Mouse (Mus musculus) neural tube, embryonic 12.5 days (tissue): Measurements from ENCODE around the gene Jade2. TPM values are rescaled to one million over a fixed set of nuclear protein-coding genes. Genes with fewer than 3 reads are reported as not detected.
"Not testable (repeated sequence)": the region's sequence is repeated elsewhere in the genome, so short reads cannot be mapped to it uniquely, and the experiment has no call there.

ENCODE experiments used
- ATAC-seq: fragments of 200-750 bp; cut with Nextera tagmentation; 2 replicates; pipeline ENCODE4 v1.8.0; 2017; ENCODE audit warnings: low read depth, mild to moderate bottlenecking, moderate TSS enrichment, moderate library complexity; ENCODE audit not compliant: low FRiP score
- H3K27ac ChIP-seq: fragments of 300-500 bp; sonication (generic); 2 replicates; pipeline ENCODE4 v1.5.1; 2016
- H3K27me3 ChIP-seq: fragments of 300-500 bp; sonication (generic); replicated peaks from 2 replicates; pipeline ENCODE4 v1.6.1; 2016; ENCODE audit warnings: mild to moderate bottlenecking
- H3K36me3 ChIP-seq: fragments of 300-500 bp; sonication (generic); 2 replicates; pipeline ENCODE4 v1.6.1; 2016; ENCODE audit warnings: mild to moderate bottlenecking
- H3K4me1 ChIP-seq: fragments of 300-500 bp; sonication (generic); 2 replicates; pipeline ENCODE4 v1.6.1; 2016
- H3K4me2 ChIP-seq: fragments of 300-500 bp; sonication (generic); replicated peaks from 2 replicates; pipeline ENCODE4 v1.6.1; 2016; ENCODE audit warnings: mild to moderate bottlenecking
- H3K4me3 ChIP-seq: fragments of 300-500 bp; sonication (generic); 2 replicates; pipeline ENCODE4 v1.5.1; 2016
- H3K9ac ChIP-seq: fragments of 300-500 bp; sonication (generic); 2 replicates; pipeline ENCODE4 v1.6.1; 2016; ENCODE audit warnings: mild to moderate bottlenecking
- H3K9me3 ChIP-seq: fragments of 300-500 bp; sonication (generic); 2 replicates; pipeline ENCODE4 v1.6.1; 2016; ENCODE audit warnings: mild to moderate bottlenecking
- WGBS: fragments of 180-500 bp; shearing (Covaris S2); methylation state at CpG from one replicate; pipeline ENCODE4 v1.1.7; 2016; 5-methylcytosine and 5-hydroxymethylcytosine counted together
- polyA plus RNA-seq: library from polyadenylated mRNA; unstranded; fragments of >200 nt; fragmentation: Nextera tagmentation; extraction: Ambion mirVana; gene quantifications from 2 replicates; pipeline ENCODE4 v1.2.1, GENCODE M21; 2016

Jade2 gene
- polyA plus RNA-seq, 1 experiment from 2014 or later: 0.23 TPM

GRCm38 (mm10) chr11:51805221-51805981, 52.1 kb downstream of the Jade2 start:
- peak; percentile 70 for ATAC-seq
- no peaks in the 10 kb centered on the region for H3K27me3 ChIP-seq
- H3K4me2 ChIP-seq: peak overlapping the region; percentile 72
- no peaks in the 10 kb centered on the region for H3K36me3 ChIP-seq
- H3K9me3 ChIP-seq: no peaks in the 10 kb centered on the region
- H3K4me1 ChIP-seq: no peaks in the 10 kb centered on the region
- WGBS: 26% methylated on average over 17 of the region's 17 CpGs
- H3K9ac ChIP-seq: peak overlapping the region; percentile 54
- H3K4me3 ChIP-seq: peak overlapping the region; percentile 39
- H3K27ac ChIP-seq: no peak overlapping the region

GRCm38 (mm10) chr11:51800634-51801325, 56.7 kb downstream of the Jade2 start:
- no peak for ATAC-seq
- H3K27me3 ChIP-seq: no peaks in the 10 kb centered on the region
- no peaks in the 10 kb centered on the region for H3K4me1 ChIP-seq
- H3K9ac ChIP-seq: no peak overlapping the region
- no peak overlapping the region for H3K4me3 ChIP-seq
- no peak overlapping the region for H3K27ac ChIP-seq
- no peak overlapping the region for H3K4me2 ChIP-seq
- no peaks in the 10 kb centered on the region for H3K9me3 ChIP-seq
- H3K36me3 ChIP-seq: no peaks in the 10 kb centered on the region
- 54% methylated on average over 8 of the region's 8 CpGs for WGBS

DNA sequence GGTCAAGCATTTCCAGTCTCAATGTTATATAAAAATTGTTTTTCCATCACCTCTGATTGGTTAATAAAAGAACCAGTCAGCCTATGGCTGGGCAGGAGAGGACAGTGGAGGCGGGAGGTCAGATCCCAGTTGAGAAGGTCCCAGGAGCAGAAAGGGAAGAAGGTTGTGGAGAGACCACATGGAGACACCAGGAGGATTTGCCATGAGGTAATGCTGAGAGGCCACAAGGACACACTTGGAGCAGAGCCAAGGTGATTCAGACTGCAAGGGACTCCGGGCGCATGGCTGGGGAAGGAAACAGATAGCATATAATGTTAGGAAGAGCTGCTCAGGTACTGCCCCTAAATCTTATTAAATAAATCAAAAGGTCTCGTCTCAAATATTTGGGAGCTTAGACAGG, 61.2 kb downstream of the Jade2 start:
- WGBS: 93% methylated on average over 4 of the region's 4 CpGs
- Histone ChIP-seq H3K27me3 (no peaks in the 10 kb centered on the region), H3K27ac (no peak overlapping the region), H3K4me2 (no peak overlapping the region), H3K9ac (no peak overlapping the region), H3K4me1 (no peaks in the 10 kb centered on the region), H3K36me3 (peaks cover 15% of the 10 kb centered on the region), H3K9me3 (no peaks in the 10 kb centered on the region), H3K4me3 (no peak overlapping the region)
- no peak for ATAC-seq

- Histone ChIP-seq H3K9ac (no peak overlapping the region), H3K27ac (no peak overlapping the region), H3K9me3 (no peaks in the 10 kb centered on the region), H3K4me1 (no peaks in the 10 kb centered on the region), H3K27me3 (no peaks in the 10 kb centered on the region), H3K4me3 (no peak overlapping the region), H3K36me3 (peaks cover 55% of the 10 kb centered on the region), H3K4me2 (no peak overlapping the region)
- no peak for ATAC-seq
- 94% methylated on average over 7 of the region's 7 CpGs for WGBS
These were observed 66.8 kb downstream of the Jade2 start for GRCm38 (mm10) chr11:51790662-51791061.

GRCm38 (mm10) chr11:51789735-51790134, 67.7 kb downstream of the Jade2 start:
- H3K27ac ChIP-seq, H3K4me2 ChIP-seq, H3K9ac ChIP-seq, ATAC-seq, H3K4me1 ChIP-seq, H3K9me3 ChIP-seq, H3K27me3 ChIP-seq, H3K4me3 ChIP-seq: not testable (repeated sequence)
- peaks cover 58% of the 10 kb centered on the region for H3K36me3 ChIP-seq
- WGBS: 85% methylated on average over 4 of the region's 4 CpGs

GRCm38 (mm10) chr11:51785926-51786325, 71.5 kb downstream of the Jade2 start:
- Histone ChIP-seq H3K27ac (no peak overlapping the region), H3K4me2 (no peak overlapping the region), H3K4me3 (no peak overlapping the region), H3K9ac (no peak overlapping the region), H3K27me3 (no peaks in the 10 kb centered on the region), H3K36me3 (peaks cover 69% of the 10 kb centered on the region), H3K9me3 (no peaks in the 10 kb centered on the region), H3K4me1 (no peaks in the 10 kb centered on the region)
- 93% methylated on average over 6 of the region's 6 CpGs for WGBS
- ATAC-seq: no peak

GRCm38 (mm10) chr11:51782721-51783120, 74.7 kb downstream of the Jade2 start:
- Histone ChIP-seq H3K27ac (no peak overlapping the region), H3K9me3 (no peaks in the 10 kb centered on the region), H3K9ac (no peak overlapping the region), H3K4me3 (no peak overlapping the region), H3K4me1 (no peaks in the 10 kb centered on the region), H3K36me3 (peaks cover 56% of the 10 kb centered on the region), H3K4me2 (no peak overlapping the region), H3K27me3 (no peaks in the 10 kb centered on the region)
- 89% methylated on average over 6 of the region's 6 CpGs for whole genome bisulfite sequencing
- no peak for ATAC-seq

GRCm38 (mm10) chr11:51780773-51781267, 76.6 kb downstream of the Jade2 start:
- no peaks in the 10 kb centered on the region for H3K4me1 ChIP-seq
- peaks cover 45% of the 10 kb centered on the region for H3K36me3 ChIP-seq
- no peak overlapping the region for H3K9ac ChIP-seq
- H3K27me3 ChIP-seq: no peaks in the 10 kb centered on the region
- no peak overlapping the region for H3K4me3 ChIP-seq
- no peaks in the 10 kb centered on the region for H3K9me3 ChIP-seq
- no peak for ATAC-seq
- no peak overlapping the region for H3K27ac ChIP-seq
- WGBS: 92% methylated on average over 9 of the region's 9 CpGs
- no peak overlapping the region for H3K4me2 ChIP-seq

GRCm38 (mm10) chr11:51777478-51777877, 80.0 kb downstream of the Jade2 start:
- no peaks in the 10 kb centered on the region for H3K27me3 ChIP-seq
- H3K4me2 ChIP-seq: no peak overlapping the region
- ATAC-seq: no peak
- no peak overlapping the region for H3K27ac ChIP-seq
- H3K36me3 ChIP-seq: peaks cover 27% of the 10 kb centered on the region
- no peak overlapping the region for H3K9ac ChIP-seq
- no peak overlapping the region for H3K4me3 ChIP-seq
- 91% methylated on average over 5 of the region's 5 CpGs for WGBS
- no peaks in the 10 kb centered on the region for H3K9me3 ChIP-seq
- H3K4me1 ChIP-seq: no peaks in the 10 kb centered on the region

- Histone ChIP-seq H3K27me3 (no peaks in the 10 kb centered on the region), H3K9me3 (no peaks in the 10 kb centered on the region), H3K27ac (no peak overlapping the region), H3K4me1 (no peaks in the 10 kb centered on the region), H3K9ac (no peak overlapping the region), H3K36me3 (peaks cover 8% of the 10 kb centered on the region; the same call in 1 of the 2 replicates), H3K4me2 (no peak overlapping the region), H3K4me3 (no peak overlapping the region)
- ATAC-seq: no peak
- WGBS: 93% methylated on average over 3 of the region's 3 CpGs
These were observed 81.9 kb downstream of the Jade2 start for GRCm38 (mm10) chr11:51775507-51775906.

- ATAC-seq: no peak
- H3K4me2 ChIP-seq: no peak overlapping the region
- no peaks in the 10 kb centered on the region for H3K36me3 ChIP-seq
- peaks cover 10% of the 10 kb centered on the region for H3K4me1 ChIP-seq
- no peak overlapping the region for H3K27ac ChIP-seq
- H3K9ac ChIP-seq: no peak overlapping the region
- WGBS: 85% methylated on average over 5 of the region's 5 CpGs
- H3K9me3 ChIP-seq: no peaks in the 10 kb centered on the region
- no peaks in the 10 kb centered on the region for H3K27me3 ChIP-seq
- H3K4me3 ChIP-seq: no peak overlapping the region
These were observed 89.2 kb downstream of the Jade2 start for GRCm38 (mm10) chr11:51768296-51768695.

- Histone ChIP-seq H3K9ac (no peak overlapping the region), H3K4me2 (no peak overlapping the region), H3K4me3 (no peak overlapping the region), H3K4me1 (peaks cover 13% of the 10 kb centered on the region), H3K27ac (no peak overlapping the region), H3K27me3 (no peaks in the 10 kb centered on the region), H3K9me3 (no peaks in the 10 kb centered on the region), H3K36me3 (no peaks in the 10 kb centered on the region)
- WGBS: 88% methylated on average over 8 of the region's 8 CpGs
- ATAC-seq: no peak
These were observed 89.8 kb downstream of the Jade2 start for GRCm38 (mm10) chr11:51767579-51768220.
